Mouse (Mus musculus): ENCODE results near the gene Pard6b. TPM values are rescaled to one million over a fixed set of nuclear protein-coding genes. Genes with fewer than 3 reads are reported as not detected.

The Pard6b gene
- total RNA-seq (2023) = 2.5 TPM

GRCm38 (mm10) chr2:168080431-168081246 lies at the start of gene Pard6b:
Gene Pard6b (plus strand): TSS chr2:168081004.

Other genes starting within 250 kb of the Pard6b start
- gene Ptpn1, start 148.9 kb upstream of the Pard6b start, total RNA-seq (2023) = 131 TPM
- 8.7 TPM for gene Ripor3, start 70.4 kb upstream of the Pard6b start, total RNA-seq (2023)
- 102 TPM for gene Adnp, start 126.1 kb downstream of the Pard6b start, total RNA-seq (2023)
- 12.0 TPM for gene Gm20716, start 149.4 kb downstream of the Pard6b start, total RNA-seq (2023)
- gene Dpm1, start 149.6 kb downstream of the Pard6b start, total RNA-seq (2023) = 130 TPM
- 15.8 TPM for gene Mocs3, start 149.6 kb downstream of the Pard6b start, total RNA-seq (2023)
- gene Kcng1, start 200.7 kb downstream of the Pard6b start, total RNA-seq (2023) = not detected

Data from CD4-positive naive resting alpha-beta T cell, adult 76 days (primary cell).